Mouse (Mus musculus) v-Abl transformed pro-B cells (cell line): Measurements from ENCODE around the gene Cyp19a1.

ENCODE experiments used
- in situ Hi-C, 2 experiments: fragments of 400-800 bp; cut with MboI; formaldehyde crosslinking; loops; one replicate each; pipeline ENCODE4 v1.15.1; 2025; ENCODE audit not compliant: unreplicated experiment in 2 of 2

Gene Cyp19a1

DNA sequence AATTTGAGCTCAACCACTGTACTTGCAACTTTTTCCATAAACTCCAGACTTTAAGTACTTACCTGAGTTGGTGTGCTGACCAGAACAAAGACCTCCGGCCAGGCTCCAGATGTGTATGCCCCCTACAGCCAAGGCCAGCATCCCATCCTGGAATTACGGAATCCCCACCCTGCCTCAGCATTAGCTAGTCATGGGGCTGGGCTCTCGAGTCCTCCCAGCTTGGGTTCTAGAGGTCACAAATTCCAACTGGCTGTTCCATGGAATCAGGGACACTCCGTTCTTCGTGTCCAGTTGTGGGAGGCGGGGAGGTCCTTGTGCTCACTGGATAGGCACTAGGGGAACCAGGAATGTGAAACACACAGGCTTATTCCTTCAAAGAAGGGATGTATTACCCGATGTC is at the start of gene Cyp19a1:
TSS of gene Cyp19a1 (minus strand) at position 101 of the 400 bp plus-strand sequence.
- in situ Hi-C loops = no loop called here

DNA sequence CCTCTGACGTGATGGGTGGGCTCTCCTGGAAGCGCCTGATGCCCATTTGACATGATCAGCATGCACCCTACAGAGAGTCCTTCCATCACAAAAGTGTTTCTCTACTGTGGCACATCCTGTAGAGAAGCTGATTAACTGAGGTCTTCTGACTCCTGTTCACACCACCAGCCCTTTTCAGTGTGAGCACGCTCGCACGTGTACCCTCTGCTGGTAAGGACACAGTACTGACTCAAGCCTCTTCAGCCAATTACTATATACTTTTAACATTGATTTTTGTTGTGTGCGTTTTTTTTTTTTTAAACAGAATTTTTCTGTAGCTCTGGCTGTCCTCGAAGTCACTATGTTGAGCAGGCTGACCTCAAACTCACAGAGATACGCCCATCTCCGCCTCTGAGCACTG is 48.5 kb upstream of the Cyp19a1 start:
- in situ Hi-C loops = no loop called here

DNA sequence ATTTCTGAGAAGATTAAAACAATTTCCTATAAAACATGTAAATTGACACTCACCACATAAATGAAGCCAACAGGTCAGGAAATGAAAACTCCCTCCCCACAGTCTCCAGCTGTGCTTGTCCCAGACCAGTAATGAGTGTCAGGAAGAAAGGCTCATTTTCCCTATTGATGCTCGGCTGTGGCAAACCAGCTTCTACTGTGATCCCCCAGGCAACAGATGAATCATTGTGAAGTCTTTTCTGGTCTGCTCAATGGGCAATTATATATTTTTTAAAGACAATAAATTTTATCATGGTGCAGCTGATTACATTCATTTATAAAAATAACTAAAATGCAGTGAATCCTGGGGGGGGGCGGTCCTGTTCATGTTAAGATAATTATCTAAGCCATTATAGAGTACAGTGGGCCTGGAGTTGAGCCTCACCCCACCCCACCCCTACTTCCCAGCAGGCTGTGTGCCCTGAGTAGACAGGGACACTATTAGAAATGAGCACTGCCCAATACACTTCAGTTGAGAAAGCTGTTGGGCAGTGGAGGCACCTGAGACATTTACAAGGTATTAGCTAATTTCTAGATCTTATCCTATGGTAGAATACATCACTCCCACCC is 40.9 kb upstream of the Cyp19a1 start:
- in situ Hi-C loops = no loop called here

DNA sequence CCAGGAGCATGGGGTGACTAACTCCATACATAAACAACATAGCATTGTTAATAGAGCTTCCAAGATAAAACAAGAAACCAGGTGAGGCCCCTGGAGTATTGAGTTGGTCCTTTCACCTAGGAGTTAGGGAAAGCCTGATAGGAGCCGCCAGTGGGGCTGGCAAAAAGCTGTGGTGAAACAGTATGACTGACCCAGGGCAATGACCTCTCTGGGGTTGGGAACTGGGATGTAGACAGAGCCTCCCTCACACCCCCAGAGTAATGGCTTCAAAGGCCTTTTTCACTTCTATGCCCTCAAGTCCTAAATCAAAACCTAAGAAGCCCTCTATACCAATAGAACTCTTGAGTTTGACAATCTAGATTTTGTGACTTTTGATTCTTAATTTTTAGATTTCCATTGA is 40.3 kb upstream of the Cyp19a1 start:
- in situ Hi-C loops = no loop called here

DNA sequence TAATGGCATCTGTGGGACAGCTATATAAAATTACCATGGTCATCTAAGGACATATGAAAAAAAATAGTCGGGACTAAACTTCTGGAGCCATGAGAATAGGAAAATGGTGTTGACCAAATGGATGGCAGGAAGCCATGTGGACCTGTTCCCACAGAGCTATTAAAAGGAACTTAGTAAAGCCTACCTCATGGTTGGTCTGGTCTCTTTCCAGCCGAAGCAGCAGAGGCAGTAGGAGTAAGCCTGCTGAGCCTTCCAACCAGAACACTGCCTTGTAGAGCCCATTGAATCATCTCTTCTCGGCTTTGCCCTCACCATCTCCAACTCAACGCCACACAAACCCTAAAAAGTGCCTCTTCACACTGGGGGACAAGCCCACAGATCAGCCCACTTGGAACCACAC is 33.3 kb upstream of the Cyp19a1 start:
- in situ Hi-C loops = no loop called here

DNA sequence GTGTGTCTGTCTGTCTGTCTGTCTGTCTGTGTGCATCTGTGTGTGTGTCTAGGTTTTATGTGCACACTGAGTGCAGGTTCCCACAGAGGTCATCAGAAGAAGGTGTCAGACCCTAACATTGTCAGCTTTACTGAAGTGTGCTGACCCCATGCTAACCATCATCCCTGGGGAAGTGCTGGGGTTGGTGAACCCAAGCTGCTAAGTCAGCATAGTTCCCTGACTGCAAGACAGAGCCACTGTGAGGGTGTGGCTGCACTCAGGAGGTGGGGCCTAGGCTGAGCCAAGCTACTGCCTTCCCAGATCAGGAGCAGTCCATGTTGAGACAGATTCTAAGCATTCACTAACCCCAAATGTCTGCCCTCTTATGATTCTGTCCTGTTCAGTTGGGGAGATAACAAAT is 31.9 kb upstream of the Cyp19a1 start:
- in situ Hi-C loops = no loop called here

DNA sequence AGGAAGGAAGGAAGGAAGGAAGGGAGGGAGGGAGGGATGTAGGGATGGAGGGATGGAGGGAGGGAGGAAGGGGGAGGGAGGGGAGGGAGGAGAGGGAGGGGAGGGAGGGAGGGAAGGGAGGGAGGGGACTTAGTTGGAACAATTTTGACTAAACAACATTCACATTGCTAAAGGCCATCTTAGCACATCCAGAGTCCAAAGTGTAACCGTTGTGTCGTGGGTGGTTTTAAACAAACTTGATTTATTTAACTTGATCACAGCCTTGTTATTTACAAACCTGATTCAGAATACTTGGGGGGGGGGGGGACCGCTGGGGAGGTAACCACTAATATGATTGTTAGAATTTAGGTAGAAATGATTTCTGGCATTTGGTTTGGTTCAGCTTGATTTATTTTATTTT is 31.5 kb upstream of the Cyp19a1 start:
- in situ Hi-C loops = no loop called here

DNA sequence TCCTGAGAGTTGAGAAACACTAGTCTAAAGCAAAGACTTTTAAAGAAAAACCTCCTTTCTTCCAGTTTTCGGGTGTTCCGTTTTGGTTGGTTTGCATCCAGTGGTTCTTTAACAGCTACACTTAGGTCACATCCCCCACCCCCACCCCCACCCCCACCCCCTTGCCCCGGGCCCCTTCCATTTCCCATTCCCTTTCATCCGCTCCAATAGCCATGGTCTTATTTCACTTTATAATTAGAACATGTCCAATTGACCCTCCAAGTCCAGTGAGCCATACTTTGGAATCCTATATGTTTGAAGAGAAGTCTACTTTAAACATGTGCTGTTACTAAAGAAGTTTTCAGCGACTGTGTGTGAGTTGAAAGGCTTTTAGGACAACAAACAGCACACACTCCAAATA is 19.9 kb upstream of the Cyp19a1 start:
- in situ Hi-C loops = no loop called here

DNA sequence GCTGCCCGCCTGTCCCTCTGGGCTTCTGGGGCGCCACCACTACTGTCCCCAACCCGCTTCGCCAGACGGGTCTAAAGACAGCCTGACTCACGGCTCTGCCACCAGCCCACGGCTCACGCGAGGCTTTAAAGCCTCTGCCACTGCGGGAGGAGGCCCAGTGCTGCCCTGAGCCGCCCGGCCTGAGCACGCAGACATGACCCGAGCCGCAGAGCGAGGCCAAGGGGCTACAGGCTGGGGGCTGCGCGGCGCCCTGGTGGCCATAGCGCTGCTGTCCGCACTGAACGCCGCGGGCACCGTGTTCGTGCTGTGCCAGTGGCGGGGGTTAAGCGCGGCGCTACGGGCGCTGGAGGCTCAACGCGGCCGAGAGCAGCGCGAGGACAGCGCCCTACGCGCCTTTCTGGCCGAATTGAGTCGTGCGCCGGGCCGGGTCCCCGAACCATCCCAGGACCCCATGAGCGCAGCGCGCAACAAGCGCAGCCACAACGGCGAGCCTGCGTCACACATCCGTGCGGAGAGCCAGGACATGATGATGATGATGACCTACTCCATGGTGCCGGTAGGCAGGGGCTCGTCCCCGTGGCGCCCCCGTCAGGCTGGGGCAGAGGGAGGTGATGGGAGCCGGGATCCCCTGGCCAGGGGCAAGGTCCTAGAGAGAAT is 18.5 kb upstream of the Cyp19a1 start, which contains the start of gene Gldn:
TSS of gene Gldn (plus strand) at position 156 of the 657 bp plus-strand sequence.
- in situ Hi-C loops = no loop called here

DNA sequence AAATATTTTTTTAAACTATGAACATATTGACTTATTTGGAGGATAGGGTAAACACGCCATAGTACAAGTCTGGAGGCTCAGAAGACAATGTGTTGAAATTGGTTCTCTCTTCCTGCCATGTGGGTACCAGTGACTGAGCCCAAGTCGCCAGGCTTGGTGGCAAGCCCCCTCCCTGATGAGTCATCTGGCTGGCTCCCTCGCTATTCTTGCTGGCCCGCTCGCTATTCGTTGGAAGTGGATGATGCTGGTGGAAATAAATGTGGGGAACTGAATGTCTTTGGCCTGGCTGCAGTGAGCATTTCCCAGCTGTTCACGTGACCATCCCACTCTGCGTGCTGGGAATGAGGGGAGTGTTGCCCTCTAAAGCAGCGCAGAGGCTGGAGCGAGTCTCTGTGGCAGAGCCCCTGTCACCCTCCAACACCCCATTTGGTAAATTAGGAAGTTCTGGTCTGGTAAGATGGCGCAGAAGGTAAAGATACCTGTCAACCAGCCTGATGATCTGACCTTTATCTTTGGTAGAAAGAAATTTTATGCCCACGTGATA is 11.2 kb upstream of the Cyp19a1 start:
- in situ Hi-C loops = no loop called here

DNA sequence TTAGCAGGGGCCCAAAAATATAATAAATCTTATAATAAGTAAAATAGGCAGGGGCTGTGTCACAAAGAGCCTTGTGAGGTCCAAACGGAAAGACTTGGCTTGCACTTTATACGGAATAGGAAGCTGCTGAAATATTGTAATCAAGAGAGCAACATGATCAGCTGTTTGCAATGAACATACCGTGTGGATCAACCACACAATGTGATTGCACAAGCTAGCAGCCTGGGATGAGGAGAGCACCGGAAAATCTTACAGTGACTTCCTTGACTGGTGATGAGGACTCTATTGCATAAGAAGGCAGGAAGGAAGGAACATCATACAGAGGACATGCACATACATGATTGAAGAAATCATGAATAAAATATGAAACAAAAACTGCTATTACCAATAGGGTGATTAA is 7.4 kb upstream of the Cyp19a1 start:
- in situ Hi-C loops = no loop called here

DNA sequence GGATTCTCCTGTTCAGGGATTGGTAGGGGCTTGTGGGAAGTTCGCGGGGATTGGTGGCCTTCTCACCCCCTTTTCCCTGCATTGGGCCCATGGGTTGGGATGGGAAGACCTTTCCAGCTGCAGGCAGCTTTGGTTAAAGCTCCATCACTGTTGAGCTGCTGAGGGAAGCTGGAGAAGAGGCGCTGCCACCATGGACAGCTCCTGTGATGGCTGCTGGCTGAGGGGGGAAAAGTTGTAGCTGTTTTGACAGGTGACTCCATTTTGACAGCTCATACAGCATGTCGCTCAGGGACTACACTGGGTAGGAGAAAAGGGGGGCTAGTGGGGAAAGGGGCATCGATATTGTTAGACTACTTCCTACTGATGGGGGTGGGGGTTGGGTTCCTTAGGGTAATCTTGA is 3.0 kb upstream of the Cyp19a1 start:
- in situ Hi-C loops = no loop called here

DNA sequence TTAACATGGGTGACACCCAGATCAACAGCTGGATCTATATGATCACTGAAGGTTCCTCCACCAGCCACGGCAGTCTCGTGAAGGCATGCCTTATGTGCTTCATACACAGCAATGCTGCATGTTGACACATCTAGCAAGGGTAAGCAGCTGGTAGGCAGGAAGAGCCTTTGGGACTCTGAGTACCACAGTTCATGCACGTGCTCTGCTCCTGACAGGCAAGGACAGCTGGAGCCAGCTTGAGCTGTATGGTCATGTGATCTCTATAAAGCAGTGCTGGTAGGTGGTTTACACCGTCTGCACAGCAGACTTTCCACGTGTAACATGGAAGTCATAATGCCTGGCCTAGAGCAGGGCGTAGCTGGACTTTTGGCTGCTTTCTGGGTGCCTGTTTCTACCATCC is 2.1 kb upstream of the Cyp19a1 start:
- in situ Hi-C loops = no loop called here

DNA sequence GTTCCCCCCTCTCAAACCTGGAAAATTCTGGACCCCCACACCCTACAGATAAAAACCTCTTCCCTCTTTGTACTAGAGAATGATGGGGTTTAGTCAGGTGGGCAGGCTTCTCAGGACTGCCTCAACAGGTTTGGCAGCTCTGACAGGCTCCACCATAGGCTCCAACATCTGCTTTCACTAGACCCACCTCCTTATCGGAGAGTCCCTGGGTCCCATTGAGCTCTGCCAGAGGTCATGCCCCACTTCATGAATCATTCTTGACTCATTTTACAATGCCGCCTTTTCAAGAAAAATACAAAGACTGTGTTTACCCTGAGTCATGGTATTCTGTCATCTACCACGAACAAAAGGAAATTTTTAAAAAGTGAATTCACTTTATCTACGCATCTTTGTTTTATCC is 3.2 kb downstream of the Cyp19a1 start:
- in situ Hi-C loops = no loop called here

DNA sequence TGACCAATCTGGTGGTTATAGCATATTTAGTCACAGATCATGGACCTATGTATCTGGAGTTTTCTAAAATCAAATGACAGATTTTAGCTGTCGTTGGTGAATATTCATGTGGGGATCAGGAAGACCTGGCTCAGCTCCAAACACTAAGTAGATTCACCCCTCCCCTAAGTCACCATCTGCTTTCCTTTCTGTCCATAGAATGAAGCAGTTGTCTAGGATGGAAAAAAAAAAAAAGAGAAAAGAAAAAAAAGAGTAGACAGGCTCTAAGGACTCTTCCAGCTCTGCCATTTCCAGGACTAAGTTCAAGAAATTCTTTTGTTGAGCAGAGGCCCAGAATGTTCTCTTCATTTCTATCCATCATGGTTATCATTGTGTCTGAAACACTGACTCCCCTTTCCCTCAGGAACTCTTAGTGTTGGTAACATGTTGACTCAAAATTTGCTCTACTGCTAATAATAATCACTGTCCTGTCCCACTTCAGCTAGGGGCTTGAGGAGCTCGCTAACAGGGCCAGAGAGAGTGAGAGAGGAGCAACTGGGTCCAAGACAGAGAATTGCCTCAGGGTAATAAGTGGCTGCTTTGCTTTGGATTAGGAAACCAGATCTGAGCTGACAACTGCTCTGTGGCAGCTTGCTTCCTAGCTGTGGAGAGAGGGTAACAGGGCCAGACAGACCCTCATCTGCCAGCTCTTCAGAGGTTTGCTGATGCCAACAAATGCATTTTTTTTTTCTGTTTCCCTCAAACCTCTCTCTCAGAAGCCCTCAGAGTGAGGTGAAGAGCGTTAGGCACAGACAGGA is 22.8 kb downstream of the Cyp19a1 start:
- in situ Hi-C loops = no loop called here

DNA sequence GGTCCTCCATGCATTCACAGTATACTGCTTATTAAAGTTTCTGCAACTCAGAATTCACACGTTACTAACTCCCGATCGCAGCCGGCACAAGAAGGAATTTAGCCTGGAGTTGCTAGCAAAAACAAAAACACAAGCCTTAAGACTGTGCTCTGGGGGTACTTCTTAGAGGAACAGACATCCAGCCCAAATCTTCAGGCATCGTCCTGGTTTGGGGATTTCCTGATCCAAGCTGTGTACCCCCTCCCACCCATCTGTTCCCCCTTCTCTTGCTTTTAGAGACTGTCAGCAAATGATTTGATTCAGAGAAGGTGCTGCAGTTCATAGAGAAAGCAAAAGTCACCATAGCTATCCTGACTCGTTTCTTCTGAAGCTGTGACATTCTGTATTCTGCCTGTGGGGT is 40.3 kb downstream of the Cyp19a1 start:
- in situ Hi-C loops = no loop called here

DNA sequence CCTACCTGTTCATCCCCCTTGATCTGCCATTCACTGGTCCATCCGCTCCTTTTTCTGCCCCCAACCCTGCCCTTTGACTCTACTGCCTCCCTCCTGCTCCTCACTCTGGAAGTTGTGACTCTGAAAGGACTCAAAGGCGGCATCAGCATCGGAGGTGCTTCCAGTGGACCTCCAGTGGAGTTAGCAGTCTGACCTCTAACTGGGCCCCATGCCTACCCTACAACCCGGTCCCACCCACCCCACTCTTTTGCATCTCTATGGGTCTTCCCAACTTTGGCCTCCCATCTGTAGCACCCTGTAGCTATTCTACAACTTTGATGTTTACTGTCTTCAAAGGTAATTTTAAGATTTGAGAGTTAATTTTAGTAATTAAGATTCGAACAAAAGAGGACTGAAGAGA is 51.4 kb downstream of the Cyp19a1 start:
- in situ Hi-C loops = no loop called here

DNA sequence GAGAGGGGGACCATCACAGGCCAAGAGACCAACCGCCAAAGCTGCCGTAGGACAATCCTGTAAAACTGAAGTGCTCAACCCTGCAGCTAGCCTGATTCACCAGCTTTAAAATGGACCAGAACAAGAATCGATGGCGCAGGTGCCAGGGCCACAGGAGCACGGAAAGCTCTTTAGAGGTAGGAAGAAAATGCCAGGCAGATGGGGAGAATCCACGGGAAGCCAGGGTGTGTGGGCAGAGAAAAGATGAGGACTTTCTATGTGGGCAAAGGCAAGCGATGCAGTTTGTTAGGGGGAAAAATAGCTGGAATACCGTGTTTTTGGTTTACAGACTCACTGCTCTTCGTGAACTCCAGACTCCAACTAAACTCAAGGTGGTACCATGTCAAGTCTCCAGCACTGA is 53.0 kb downstream of the Cyp19a1 start:
- in situ Hi-C loops = no loop called here

DNA sequence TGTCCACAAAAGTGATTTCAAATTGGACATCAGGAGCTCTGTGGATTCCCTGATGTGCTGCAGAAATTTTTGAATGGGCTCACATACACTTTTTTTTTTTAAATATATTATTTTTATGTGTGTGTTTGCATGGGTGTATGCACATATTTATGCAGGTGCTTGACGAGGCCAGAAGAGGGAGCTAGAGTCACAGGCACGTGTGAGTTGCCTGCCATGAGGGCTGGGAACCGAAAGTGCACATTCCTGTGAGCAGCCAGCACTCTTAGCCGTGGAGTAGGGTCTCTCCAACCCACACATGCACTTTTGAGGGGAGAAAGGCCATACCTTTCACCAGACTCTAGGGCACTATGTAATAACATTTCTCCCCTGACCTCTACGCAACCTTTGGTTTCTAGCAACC is 73.1 kb downstream of the Cyp19a1 start:
- in situ Hi-C loops = loop anchor here in 1 of 2 experiments (25.0 kb wide), 1 partner anchor 493 kb away; the partner anchor contains the start of gene Dnaja4

DNA sequence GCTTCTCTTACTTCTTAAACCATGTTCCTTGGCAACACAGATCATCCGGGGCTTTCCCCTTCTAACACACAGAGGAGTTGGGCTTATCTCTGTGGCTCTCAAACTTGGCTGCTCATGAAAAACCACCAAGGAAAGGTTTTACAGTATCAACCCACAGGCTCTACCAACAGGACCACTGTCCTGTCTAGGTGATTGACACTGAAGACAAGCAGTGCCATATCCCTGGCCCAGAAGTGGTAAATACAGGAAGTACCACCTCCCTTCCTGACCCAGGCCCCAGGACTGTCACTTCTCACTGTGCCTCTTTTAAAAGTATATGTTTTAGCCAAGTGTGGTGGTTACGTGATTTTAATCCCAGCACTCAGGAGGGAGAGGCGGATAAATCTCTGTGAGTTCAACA is 76.5 kb downstream of the Cyp19a1 start:
- in situ Hi-C loops = loop anchor here in 1 of 2 experiments (25.0 kb wide), 1 partner anchor 496 kb away; the partner anchor contains the start of gene Dnaja4

DNA sequence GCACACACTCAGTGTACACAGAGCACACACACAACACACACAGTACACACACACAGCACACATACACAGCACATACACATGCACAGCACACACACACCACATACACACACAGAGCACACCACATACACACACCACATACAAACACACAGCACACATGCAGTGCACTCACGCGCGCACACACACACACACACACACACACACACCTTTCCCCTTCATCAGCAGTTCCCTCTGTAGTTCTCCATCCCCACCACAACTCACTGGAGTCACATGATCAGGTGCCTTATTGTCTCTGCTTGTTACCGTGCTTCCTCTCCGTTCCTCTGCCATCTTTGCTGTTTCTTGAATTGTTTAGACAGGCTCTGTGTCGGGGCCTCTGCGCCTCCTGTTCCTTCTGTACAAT is 85.4 kb downstream of the Cyp19a1 start:
- in situ Hi-C loops = loop anchor here in 1 of 2 experiments (25.0 kb wide), 1 partner anchor 505 kb away; the partner anchor contains the start of gene Dnaja4
